Mouse (Mus musculus) erythroblast, embryonic 14.5 days (primary cell): ENCODE results near the gene Irak3.

Experiments
- GATA1 ChIP-seq: IDR thresholded peaks from 2 replicates; pipeline ENCODE4 v1.6.1; 2012; ENCODE audit warnings: low read length, inconsistent platforms, mixed read lengths
- TAL1 ChIP-seq: IDR thresholded peaks from 3 replicates; pipeline ENCODE4 v1.6.1; 2012; ENCODE audit warnings: low read length, inconsistent platforms, mixed read lengths

GRCm38 (mm10) chr10:120171340-120171739 lies 30.6 kb downstream of the Irak3 start:
- no peak for TF ChIP-seq GATA1
- no peak for TF ChIP-seq TAL1
